Mouse (Mus musculus) gastrocnemius, postnatal 14 days (tissue): ENCODE results near the gene 4933427D14Rik. TPM values are rescaled to one million over a fixed set of nuclear protein-coding genes. Genes with fewer than 3 reads are reported as not detected.
"Not testable (repeated sequence)": the region's sequence is repeated elsewhere in the genome, so short reads cannot be mapped to it uniquely, and the experiment has no call there.

Source experiments
- DNase-seq: peaks from one replicate; pipeline ENCODE4 v3.0.0; 2021; ENCODE audit warnings: mixed read lengths
- intact Hi-C: fragments of 180-260 bp; cut with DNase I; formaldehyde crosslinking; loops from one replicate; pipeline ENCODE4 v1.15.1; 2025; ENCODE audit warnings: low total_unique reads
- total RNA-seq, 2 experiments: library from RNA; stranded (reverse); gene quantifications; 2 replicates each; pipeline ENCODE4 v1.2.3; 2021

4933427D14Rik gene
- total RNA-seq, 2 experiments from 2014 or later: 1.7 to 2.2 TPM

DNA sequence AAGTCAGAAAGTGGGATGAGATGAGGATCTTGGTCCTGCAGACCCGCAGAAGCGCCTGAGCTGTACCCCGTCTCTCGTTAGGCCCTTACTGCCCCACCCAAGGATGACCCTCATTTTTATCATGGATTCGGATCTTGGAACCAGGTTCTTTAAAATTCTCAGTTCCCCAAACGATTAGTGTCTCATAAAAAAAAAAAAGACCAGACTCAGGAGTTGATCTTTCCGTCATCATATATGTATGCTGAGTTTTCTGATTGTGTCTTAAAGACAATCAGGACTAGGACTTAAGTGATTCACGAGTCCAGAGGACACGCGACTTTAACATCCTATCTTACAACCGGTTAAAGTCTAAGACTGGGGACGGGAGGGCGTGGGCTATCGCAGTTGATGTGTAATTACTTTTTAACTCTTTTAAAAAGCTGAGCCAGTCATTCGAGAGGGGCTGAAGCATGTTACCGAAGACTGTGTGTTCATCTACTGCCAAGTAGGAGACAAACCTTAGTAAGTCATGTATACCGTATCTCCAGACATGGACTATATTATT lies 647 bp upstream of the 4933427D14Rik start:
- intact Hi-C loops: no loop called here

DNA sequence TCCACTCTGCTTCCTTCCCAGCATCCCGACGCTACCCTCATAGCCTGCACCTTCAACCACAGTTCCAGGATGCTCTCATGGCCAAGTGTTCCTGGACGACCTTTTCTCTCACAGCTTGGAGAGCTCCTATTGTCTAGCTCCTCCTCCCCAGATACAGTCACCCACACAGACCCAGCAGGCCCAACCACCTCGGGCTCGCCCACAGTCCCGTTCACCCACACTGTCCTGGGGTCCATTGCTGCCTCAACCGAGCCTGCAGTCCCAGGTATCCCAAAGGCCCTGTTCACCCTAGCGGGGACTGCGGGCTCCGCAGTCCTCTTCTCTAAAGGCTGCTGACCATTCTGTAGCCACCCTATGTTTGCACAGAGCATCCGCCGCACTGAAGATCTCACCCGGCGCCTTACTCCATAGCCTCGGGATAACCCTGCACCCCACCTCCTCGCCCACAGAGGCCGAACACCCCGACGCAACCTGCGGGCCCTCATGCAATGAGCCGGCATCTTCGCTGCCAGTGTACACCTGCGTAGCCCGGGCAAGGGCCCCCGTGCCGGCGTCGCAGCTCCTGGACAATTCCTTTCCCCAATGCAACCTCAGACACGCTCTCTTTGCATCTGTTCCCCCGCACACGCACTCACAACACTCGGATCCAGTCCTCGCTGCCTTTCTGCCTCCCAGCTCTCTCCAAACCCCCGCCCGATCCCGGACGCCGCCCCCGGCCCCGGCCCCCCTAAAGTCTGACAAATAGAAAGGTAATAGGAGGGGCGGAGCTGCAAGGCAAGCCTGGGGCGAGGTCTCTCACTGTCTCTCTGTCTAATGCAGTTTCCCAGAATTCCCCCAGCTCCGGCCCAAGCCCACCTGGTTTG lies 687 bp downstream of the 4933427D14Rik start, which contains the start of gene Gm43951:
Gene Gm43951, minus strand, starts transcription at position 500 of the 863 bp plus-strand sequence.
- no peak for DNase-seq
- intact Hi-C loops: no loop called here

More for the DNA sequence above, 647 bp upstream of the 4933427D14Rik start:
- DNase-seq: no peak

DNA sequence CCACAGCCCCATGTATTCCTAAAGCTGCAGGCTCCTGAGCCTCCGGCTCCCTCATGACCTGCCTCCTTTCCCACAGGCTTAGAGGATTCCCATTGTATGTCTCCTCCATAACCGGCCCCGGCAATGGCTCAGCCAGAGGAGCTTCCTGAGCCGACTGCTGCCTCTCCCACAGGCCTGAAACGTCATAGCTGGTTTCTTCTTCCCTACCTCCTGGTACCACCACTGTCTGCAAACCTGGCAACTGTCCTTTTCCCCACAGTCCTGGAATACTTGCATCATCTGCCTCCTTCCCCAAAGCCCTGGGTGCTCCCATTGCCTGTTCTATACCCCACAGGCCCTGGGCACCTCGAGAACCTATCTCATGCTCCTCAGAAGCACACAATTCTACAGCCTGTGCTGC lies 2.0 kb downstream of the 4933427D14Rik start:
- no peak for DNase-seq
- intact Hi-C loops: no loop called here

DNA sequence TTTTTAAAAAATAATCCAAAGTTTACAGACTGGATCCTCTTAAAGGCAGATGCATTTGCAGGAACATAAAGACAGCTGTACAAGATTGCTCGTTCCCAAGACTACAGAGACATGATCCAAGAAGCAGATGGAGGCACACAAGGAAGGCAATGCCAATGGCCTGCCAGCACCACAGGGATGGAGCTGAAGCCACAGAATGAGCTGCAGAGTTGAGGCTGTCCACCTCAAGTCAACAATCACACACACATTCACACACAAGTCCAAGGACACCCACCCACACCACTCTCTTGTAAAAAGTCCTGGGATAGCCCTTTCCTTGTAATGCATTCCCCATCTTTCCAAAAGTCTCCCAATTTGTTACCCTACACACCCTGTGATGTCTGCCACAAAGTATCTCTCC lies 3.8 kb downstream of the 4933427D14Rik start:
- intact Hi-C loops: no loop called here
- DNase-seq: no peak

DNA sequence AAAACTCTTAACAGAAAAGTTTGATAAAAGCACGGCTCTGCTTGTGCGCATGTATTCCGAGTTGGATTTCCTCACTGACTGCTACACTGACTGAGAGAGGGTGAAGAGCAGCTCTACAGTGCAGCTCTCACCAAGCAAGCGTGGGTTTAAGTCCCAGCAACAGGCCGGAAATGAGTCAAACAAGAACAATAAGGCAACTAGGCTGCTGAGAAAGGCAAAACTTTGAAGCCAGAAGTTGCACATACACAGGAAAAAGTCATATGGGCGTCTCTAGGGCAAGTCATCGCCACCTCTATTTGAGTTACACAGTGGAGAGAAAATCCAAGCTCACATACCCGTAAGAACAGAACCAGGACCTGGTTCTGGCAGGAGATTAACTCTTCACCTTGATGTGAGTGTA lies 10.8 kb downstream of the 4933427D14Rik start:
- DNase-seq: no peak
- intact Hi-C loops: no loop called here

DNA sequence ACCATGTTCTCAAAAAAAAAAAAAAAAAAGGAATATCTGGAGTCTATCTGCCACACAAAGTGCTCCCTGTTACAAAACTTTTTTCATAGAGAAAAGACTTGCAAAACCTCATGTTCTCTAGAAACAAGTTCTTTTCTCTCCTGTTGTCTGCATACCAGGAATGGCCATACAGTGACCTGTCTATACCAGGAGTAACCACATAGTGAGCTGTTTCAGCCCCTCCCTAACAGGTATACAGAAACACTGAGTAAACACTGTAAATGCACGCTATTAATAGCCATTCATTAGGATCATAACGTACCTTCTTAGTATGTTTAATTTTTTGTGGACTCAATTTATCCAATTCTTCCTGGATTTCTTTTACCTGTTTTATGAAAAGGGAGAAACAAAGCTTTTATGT lies 13.0 kb downstream of the 4933427D14Rik start:
- intact Hi-C loops: no loop called here
- DNase-seq: no peak

DNA sequence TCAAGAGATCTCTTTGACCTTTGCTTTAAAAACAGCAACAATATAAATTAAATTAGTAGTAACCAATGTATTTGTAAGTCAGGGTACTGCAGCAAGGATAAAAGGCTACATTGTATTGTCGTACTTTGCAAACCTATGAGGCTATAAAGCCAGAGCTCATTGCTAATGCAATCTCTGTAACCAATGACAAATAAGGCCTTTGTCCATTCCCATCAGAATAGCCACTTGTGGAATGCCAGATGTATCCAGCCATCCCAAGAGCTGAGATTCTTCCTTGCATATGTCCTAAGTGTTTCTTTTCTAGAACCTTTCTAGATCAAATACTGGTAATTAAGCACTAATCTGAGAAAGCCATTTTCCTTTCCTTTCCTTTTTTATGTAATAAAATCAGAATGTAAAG lies 16.4 kb downstream of the 4933427D14Rik start:
- no peak for DNase-seq
- intact Hi-C loops: no loop called here

DNA sequence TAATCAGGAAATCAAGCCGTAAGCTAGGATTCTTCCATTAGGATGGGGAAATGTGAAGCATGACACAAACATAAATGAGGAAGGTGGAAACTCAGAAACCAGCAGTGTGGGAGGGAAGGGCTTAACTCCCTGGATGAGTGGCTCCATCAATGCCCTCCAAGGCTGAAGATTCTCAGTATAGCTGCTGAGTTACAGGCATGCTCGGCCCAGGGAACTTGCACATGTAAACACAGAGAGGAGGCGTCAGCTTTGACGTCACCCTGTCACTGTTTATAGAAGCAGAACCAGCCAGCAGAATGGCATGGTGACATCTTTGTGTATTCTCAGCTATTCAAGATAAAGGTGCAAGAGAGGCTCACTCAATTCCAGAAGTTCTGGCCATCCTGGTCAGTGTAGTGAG lies 23.0 kb downstream of the 4933427D14Rik start:
- intact Hi-C loops: loop anchor here (10.0 kb wide), 1 partner anchor 129 kb away; no protein-coding TSS in a partner anchor
- no peak for DNase-seq

DNA sequence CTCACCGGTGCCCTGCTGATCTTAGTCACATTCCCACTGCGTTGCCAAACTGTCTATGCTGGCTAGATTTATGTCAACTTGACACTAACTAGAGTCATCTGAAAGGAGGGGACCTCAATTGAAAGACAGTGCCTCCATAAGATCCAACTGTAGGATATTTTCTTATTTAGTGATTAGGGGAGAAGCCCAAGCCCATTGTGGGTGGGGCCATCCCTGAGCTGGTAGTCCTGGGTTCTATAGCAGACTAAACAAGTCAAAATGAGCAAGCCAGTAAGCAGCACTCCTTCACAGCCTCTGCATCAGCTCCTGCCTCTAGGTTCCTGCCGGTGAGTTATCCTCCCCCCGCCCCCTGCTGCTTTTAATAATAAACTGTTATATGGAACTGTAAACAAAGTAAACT lies 26.1 kb downstream of the 4933427D14Rik start:
- no peak for DNase-seq
- intact Hi-C loops: loop anchor here (10.0 kb wide), 1 partner anchor 126 kb away; no protein-coding TSS in a partner anchor

DNA sequence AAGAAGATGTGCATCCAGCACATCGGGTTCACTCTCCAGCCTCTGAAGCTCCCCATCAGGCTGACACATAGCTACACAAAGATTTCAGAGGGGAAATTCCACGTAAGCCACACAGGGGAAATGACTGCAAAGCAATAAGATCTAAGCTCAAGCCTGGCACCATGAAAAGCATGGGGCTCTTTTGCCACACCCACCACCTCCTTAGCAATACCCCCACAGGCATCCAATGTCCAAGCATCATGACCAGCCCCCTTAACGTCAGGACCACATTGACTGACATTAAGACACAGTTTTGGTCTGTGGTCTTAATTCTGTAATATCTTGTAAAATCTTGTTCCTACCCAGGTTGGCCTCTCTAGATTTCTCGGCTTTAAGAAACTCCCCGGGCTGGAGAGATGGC lies 26.7 kb downstream of the 4933427D14Rik start:
- DNase-seq: no peak
- intact Hi-C loops: loop anchor here (10.0 kb wide), 1 partner anchor 126 kb away; no protein-coding TSS in a partner anchor

DNA sequence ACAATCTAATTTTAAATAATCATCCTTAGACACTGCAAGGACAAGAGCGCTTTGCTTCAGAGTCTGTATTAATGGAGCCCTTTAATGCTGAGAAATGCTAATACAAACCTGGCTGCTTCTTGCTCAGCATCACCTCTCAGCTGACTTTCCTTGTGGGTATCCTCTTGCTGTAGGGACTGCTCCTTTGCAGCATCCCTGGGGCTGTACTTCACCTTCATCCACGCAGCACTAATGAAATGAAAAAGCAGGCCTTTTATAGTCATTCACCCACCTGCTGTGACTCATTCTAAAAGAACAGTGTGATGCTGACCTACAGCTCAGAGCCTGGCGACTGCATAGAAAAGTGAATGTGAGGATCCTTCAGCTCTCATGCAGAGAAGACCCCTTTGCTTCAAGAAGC lies 30.7 kb downstream of the 4933427D14Rik start:
- intact Hi-C loops: no loop called here
- DNase-seq: no peak

DNA sequence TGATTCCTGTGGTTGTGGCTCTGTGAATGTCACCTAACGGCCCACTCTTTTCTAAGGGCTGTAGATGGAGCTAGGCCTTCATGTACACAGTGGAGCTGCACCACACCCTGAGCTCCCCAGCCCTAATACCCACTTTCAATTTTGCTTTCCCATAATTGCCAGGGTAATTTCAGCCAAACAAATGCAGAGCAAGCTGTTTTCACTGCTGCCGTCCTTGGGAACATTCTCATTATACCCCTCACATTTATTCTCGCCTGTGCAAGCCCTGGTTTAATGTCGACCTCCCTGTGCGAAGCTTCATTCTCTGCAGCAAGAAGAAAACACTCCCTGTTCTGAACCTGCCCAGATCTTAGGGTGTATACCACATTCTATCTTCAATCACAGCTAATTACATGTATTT lies 31.3 kb downstream of the 4933427D14Rik start:
- no peak for DNase-seq
- intact Hi-C loops: no loop called here

DNA sequence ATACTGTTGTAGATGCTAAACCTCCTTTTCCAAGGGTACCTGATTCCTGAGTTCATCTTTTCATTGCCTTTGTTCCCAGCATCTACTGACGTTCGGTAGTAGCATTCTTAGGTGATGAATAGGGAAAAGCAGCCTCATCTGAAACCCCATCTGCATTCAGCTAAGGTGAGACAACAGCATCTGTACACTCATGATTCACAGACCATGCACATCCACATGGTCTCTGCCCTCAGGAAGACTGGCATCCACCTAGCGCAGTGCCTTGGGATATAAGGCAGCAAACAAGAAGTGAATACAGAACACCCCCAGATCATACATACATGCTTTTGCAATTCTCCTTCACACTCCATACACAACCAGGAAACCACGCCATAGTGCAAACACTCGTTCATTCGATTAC lies 32.5 kb downstream of the 4933427D14Rik start:
- no peak for DNase-seq
- intact Hi-C loops: no loop called here

DNA sequence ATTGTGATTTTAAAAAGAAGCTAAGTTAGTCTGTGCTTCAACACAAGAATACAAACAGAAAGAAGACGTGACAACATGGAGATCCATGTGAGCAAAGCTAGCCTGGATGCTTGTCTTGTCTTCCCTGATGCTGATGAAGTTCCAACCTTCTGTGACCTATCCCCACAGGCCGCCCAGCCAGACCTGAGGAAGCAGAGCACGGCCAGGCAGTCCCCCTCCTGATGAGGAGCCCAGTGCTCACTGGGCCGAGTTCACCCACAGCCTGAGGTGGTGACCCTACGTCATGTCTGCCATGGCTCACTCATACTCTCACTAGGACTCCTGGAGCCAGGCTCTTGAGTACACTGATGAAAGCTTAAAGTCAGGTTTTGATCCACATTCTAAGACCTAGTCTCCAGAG lies 33.8 kb downstream of the 4933427D14Rik start:
- intact Hi-C loops: no loop called here
- DNase-seq: no peak

DNA sequence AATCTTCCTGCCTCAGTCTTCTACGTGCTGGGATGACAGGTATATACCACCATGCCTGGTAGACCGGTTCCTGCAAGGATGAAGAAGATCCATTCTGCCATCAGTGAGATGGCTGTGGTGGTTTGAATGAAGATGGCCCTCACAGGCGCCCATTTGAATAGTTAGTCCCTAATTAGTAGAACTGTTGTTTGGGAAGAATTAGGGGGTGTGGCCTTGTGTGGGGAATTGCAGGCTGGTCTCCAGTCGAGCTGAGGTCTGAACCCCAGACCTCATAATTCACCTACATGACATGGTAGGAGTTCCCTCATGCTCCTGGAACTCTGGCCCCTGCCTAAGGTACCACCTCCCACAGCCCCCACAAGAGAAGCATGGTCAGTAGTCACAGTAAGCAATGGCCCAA lies 35.4 kb downstream of the 4933427D14Rik start:
- DNase-seq, intact Hi-C loops: not testable (repeated sequence)

DNA sequence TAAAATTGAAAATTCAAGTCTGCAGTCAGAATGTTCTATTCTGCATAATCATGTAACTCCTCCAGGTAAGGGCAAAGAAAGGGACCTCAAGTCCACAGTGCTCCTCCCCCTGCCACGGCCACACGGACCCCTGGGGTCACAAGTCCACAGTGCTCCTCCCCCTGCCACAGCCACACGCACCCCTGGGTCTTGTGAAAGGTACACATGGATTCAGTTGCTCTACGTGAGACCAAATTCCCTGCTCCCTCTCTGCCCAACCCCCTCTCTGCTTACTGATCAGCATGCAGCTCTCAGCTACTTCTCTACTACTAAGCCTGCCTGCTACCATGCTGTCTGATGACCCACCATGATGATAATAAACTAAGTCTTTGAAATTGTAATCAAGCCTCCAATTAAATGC lies 37.4 kb downstream of the 4933427D14Rik start:
- DNase-seq: no peak
- intact Hi-C loops: no loop called here

DNA sequence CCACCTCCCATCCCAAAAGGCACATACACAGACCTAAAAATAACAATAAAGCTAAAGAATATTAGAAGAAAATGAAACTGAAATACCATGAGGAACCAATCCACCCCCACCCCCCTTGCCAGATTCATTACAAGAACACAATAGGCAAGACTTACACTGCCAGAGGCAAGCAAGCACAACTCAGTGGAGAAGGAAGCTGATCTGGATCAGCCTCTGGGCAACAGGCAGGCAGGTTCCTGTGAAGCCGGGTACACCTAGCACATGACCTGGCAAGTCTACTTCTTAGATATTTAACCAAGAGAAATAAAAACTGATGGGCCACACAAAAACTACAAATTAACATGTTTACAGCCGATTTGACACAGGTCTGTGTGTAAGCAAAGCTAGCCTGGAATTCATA lies 44.1 kb downstream of the 4933427D14Rik start:
- intact Hi-C loops: no loop called here
- no peak for DNase-seq

DNA sequence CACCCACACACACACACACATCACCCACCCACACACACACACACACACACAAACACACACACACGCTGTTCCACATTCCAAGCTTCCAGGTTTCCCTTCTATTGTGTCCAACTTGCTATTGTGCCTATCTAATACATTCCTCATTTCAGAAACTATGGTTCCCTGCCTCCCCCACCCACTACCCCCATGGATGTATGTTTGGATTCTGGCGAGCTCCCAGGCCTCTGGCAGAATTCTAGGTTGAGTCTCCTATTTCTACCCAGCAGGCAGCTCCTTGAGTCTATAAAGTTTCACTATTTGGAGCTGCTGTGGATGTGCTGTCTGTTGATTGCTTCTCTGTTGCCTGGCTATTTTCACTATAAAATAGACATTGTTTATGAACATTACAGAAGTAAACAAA lies 50.6 kb downstream of the 4933427D14Rik start:
- DNase-seq: no peak
- intact Hi-C loops: no loop called here

DNA sequence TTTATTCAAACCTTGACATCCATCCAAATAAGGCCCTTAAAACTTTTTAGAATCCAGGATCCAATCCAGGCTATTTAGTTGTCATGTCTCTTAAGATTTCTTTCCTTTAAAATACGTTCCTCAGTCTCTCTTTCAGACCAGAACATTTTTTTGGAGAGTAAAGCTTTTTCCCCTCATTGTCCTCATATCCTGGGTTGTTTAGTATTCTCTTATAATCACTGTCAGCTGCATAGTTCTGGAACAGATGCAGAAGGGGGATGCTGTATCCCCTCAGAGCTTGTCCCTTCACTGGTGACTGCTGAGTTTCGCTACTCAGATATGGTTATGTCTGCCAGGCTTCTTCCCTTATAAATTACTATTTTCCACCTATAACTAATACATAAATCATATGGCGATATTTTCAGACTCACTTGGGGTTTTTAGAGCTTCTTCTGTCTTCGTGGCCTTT lies 51.3 kb downstream of the 4933427D14Rik start:
- no peak for DNase-seq
- intact Hi-C loops: no loop called here

DNA sequence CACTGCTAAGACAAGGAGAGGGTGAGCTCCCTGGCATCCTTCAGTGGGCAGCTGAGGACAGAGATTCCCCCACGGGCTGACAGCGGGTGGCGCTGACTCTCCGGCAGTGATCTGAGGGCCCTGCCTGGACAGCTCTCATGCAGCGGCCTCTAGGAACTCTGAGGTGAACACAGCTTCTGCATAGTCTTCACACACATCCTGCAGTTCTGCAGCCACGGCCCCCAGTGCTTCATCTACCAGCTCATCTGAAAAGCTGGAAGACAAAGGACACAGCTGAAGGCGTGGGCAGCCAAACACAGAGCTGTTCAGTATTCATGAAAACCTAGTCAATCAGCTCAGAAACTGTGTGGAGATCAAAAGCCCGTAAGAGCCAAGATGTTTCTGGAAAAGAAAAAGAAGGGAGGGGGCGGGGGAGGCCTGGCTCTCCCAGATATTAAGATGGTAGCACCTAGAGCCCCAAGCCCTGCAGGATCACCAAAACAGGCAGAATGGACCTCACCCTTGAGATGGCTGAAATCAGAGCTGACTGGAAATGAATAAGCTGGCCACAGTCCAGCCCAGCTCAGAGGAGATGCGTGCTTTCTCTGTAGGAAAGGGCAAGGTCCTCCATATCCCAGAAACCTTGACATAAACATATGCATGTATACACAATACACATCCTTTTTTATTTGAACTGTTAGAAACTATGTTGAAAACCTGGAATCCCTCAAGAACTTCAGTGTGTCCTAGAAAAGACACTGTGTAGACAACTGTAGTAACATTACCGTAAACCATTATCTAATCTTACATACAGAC lies 51.9 kb downstream of the 4933427D14Rik start:
- DNase-seq: no peak
- intact Hi-C loops: no loop called here
